Mouse (Mus musculus): ENCODE data around the gene Stard10. TPM values are rescaled to one million over a fixed set of nuclear protein-coding genes. Genes with fewer than 3 reads are reported as not detected.

Stard10 gene
- polyA plus RNA-seq, 1 experiment from 2014 or later = 14.3 TPM

- Histone ChIP-seq H3K36me3 (replicated peaks; ENCODE audit: control insufficient read depth, insufficient read depth) (no peaks in the 10 kb centered on the region), H3K4me3 (replicated peaks; ENCODE audit: low read length) (no peak overlapping the region)
Measured at GRCm38 (mm10) chr7:101391909-101392479, 75.1 kb downstream of the Stard10 start.

GRCm38 (mm10) chr7:101393015-101393414, 76.1 kb downstream of the Stard10 start:
- ATAC-seq (ENCODE audit: low FRiP score) (no peak), DNase-seq (ENCODE audit: low spot score) (no peak)
- H3K36me3 ChIP-seq (replicated peaks; ENCODE audit: control insufficient read depth, insufficient read depth) = no peaks in the 10 kb centered on the region
- no peaks in the 10 kb centered on the region for H3K9me3 ChIP-seq (ENCODE audit: control insufficient read depth, low read length)
- H3K4me3 ChIP-seq (replicated peaks; ENCODE audit: low read length) = no peak overlapping the region
- no peak overlapping the region for H3K9ac ChIP-seq
- peak overlapping the region; percentile 26; the same call in 1 of the 2 replicates for H3K27ac ChIP-seq
- H3K4me1 ChIP-seq (replicated peaks; ENCODE audit: control insufficient read depth, insufficient read depth, low read length) = no peaks in the 10 kb centered on the region
- no peak overlapping the region for H3K4me2 ChIP-seq (replicated peaks)
- WGBS = 47% methylated on average over 4 of the region's 4 CpGs
- no peaks in the 10 kb centered on the region for H3K27me3 ChIP-seq (ENCODE audit: control insufficient read depth, insufficient read depth, low read length)

More at GRCm38 (mm10) chr7:101391909-101392479, 75.1 kb downstream of the Stard10 start:
- Histone ChIP-seq H3K4me2 (replicated peaks) (no peak overlapping the region), H3K4me1 (replicated peaks; ENCODE audit: control insufficient read depth, insufficient read depth, low read length) (no peaks in the 10 kb centered on the region), H3K9ac (no peak overlapping the region), H3K27me3 (ENCODE audit: control insufficient read depth, insufficient read depth, low read length) (no peaks in the 10 kb centered on the region), H3K9me3 (ENCODE audit: control insufficient read depth, low read length) (no peaks in the 10 kb centered on the region), H3K27ac (no peak overlapping the region)
- 83% methylated on average over 4 of the region's 4 CpGs for WGBS
- no peak for ATAC-seq (ENCODE audit: low FRiP score)
- no peak for DNase-seq (ENCODE audit: low spot score)

GRCm38 (mm10) chr7:101393694-101394504, 77.0 kb downstream of the Stard10 start:
- Histone ChIP-seq H3K4me1 (replicated peaks; ENCODE audit: control insufficient read depth, insufficient read depth, low read length) (no peaks in the 10 kb centered on the region), H3K36me3 (replicated peaks; ENCODE audit: control insufficient read depth, insufficient read depth) (no peaks in the 10 kb centered on the region), H3K4me3 (replicated peaks; ENCODE audit: low read length) (no peak overlapping the region), H3K27me3 (ENCODE audit: control insufficient read depth, insufficient read depth, low read length) (no peaks in the 10 kb centered on the region), H3K9me3 (ENCODE audit: control insufficient read depth, low read length) (no peaks in the 10 kb centered on the region), H3K4me2 (replicated peaks) (no peak overlapping the region), H3K9ac (no peak overlapping the region), H3K27ac (peak overlapping the region; percentile 26; the same call in 1 of the 2 replicates)
- DNase-seq (ENCODE audit: low spot score) (no peak), ATAC-seq (ENCODE audit: low FRiP score) (peak; percentile 56; the same call in 1 of the 2 replicates)
- 42% methylated on average over 8 of the region's 8 CpGs for WGBS

- no peak for DNase-seq (ENCODE audit: low spot score)
- Histone ChIP-seq H3K36me3 (replicated peaks; ENCODE audit: control insufficient read depth, insufficient read depth) (no peaks in the 10 kb centered on the region), H3K4me2 (replicated peaks) (no peak overlapping the region), H3K9me3 (ENCODE audit: control insufficient read depth, low read length) (no peaks in the 10 kb centered on the region), H3K9ac (no peak overlapping the region), H3K27me3 (ENCODE audit: control insufficient read depth, insufficient read depth, low read length) (no peaks in the 10 kb centered on the region), H3K27ac (no peak overlapping the region), H3K4me3 (replicated peaks; ENCODE audit: low read length) (no peak overlapping the region), H3K4me1 (replicated peaks; ENCODE audit: control insufficient read depth, insufficient read depth, low read length) (no peaks in the 10 kb centered on the region)
- no peak for ATAC-seq (ENCODE audit: low FRiP score)
- WGBS = 75% methylated on average over 3 of the region's 3 CpGs
Measured at GRCm38 (mm10) chr7:101394569-101394968, 77.7 kb downstream of the Stard10 start.

GRCm38 (mm10) chr7:101395471-101395870, 78.6 kb downstream of the Stard10 start:
- WGBS = 86% methylated on average over 2 of the region's 2 CpGs
- no peak for DNase-seq (ENCODE audit: low spot score)
- H3K4me1 ChIP-seq (replicated peaks; ENCODE audit: control insufficient read depth, insufficient read depth, low read length) = no peaks in the 10 kb centered on the region
- H3K9ac ChIP-seq = no peak overlapping the region
- no peaks in the 10 kb centered on the region for H3K27me3 ChIP-seq (ENCODE audit: control insufficient read depth, insufficient read depth, low read length)
- ATAC-seq (ENCODE audit: low FRiP score) = no peak
- H3K4me2 ChIP-seq (replicated peaks) = no peak overlapping the region
- no peaks in the 10 kb centered on the region for H3K9me3 ChIP-seq (ENCODE audit: control insufficient read depth, low read length)
- no peak overlapping the region for H3K4me3 ChIP-seq (replicated peaks; ENCODE audit: low read length)
- no peaks in the 10 kb centered on the region for H3K36me3 ChIP-seq (replicated peaks; ENCODE audit: control insufficient read depth, insufficient read depth)
- no peak overlapping the region for H3K27ac ChIP-seq

Other genes starting within 250 kb of the Stard10 start
- gene Fchsd2, start 224.2 kb upstream of the Stard10 start, polyA plus RNA-seq (2014; fragmentation: Nextera tagmentation; extraction: Ambion mirVana) = 48.2 and 51.5 TPM in 2 replicates
- gene Atg16l2, start 14.8 kb upstream of the Stard10 start, polyA plus RNA-seq (2014; fragmentation: Nextera tagmentation; extraction: Ambion mirVana) = 19.3 and 21.3 TPM in 2 replicates
- 11.3 and 11.5 TPM in 2 replicates for gene Arap1, start 31.0 kb downstream of the Stard10 start, polyA plus RNA-seq (2014; fragmentation: Nextera tagmentation; extraction: Ambion mirVana)
- gene Gm45837, start 93.8 kb downstream of the Stard10 start, polyA plus RNA-seq (2014; fragmentation: Nextera tagmentation; extraction: Ambion mirVana) = 1.3 TPM in 1 of 2 replicates, not detected in the other
- 25.9 and 26.6 TPM in 2 replicates for gene Pde2a, start 104.6 kb downstream of the Stard10 start, polyA plus RNA-seq (2014; fragmentation: Nextera tagmentation; extraction: Ambion mirVana)

All from hindbrain, embryonic 14.5 days (tissue).